Mouse (Mus musculus) yolk sac, embryonic 10.5 days (tissue): Measurements from ENCODE around the gene Adgrf1.
"Not testable (repeated sequence)": the region's sequence is repeated elsewhere in the genome, so short reads cannot be mapped to it uniquely, and the experiment has no call there.

Experiments
- DNase-seq: peaks from one replicate; pipeline ENCODE4 v3.0.0-alpha.2; 2017; ENCODE audit warnings: low spot score

Adgrf1 gene

GRCm38 (mm10) chr17:43267046-43267749 lies 2.9 kb upstream of the Adgrf1 start:
- no peak for DNase-seq

DNA sequence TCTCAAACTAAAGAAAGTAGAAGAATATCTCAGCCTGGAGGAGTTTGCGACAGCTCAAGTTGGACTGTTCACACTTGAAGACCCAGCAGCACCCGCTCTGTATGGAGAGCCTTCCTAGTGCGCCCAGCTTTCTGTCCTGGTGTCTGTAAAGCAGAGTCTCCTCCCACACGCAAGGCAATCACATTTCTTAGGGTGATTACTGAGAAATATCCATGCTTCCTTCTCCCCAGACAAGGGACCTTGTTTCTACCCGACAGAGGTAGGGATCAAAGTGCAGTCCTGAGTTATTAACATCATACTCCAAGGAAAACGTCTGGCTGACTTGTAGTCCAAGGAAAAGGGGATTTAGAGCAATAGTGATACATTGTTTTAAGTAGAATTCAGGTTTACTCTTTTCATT lies 6.1 kb downstream of the Adgrf1 start:
- DNase-seq, result no peak

DNA sequence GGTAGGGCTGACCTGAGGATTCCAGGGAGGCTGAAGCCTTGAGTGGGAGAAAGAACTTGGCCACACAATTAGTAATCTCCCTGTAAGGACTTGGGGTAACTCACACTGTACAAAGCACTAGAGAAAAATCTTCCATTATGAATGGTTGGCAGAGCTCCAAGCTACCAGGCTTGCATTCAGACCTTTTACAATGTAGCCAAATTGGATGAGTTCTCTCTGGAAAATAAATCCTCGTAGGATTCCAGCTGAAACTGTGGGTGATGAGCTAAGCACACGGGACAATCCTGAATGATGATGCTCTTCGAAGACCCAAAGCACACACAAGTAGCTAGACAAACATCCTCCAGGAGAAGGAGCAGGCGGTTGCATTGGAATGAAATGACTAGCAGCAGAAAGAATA lies 7.1 kb downstream of the Adgrf1 start:
- DNase-seq, result no peak

GRCm38 (mm10) chr17:43279671-43280070 lies 9.5 kb downstream of the Adgrf1 start:
- no peak for DNase-seq

GRCm38 (mm10) chr17:43282353-43282752 lies 12.2 kb downstream of the Adgrf1 start:
- DNase-seq, result no peak

GRCm38 (mm10) chr17:43282828-43283227 lies 12.7 kb downstream of the Adgrf1 start:
- DNase-seq, result no peak

DNA sequence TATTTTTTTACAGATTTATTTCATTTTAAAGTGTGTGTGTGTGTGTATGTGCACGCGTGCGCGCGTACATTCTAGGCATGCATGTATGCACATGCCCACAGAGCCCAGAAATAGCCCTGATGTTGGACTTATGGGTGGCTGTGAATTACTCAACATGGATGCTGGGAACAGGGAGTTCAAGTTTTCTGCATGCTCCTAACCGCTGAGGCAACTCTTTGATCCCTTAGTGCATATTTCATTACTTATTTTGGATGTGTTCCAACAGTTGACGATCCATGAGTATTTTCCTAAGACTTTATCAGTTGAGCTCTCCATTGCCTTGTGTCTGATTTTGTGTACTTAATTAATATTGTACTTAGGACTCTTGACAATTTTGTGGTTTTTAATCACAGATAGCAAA lies 29.4 kb downstream of the Adgrf1 start:
- DNase-seq, result no peak

- peak; percentile 61 for DNase-seq
Measured at GRCm38 (mm10) chr17:43325986-43326671, 56.0 kb downstream of the Adgrf1 start.

DNA sequence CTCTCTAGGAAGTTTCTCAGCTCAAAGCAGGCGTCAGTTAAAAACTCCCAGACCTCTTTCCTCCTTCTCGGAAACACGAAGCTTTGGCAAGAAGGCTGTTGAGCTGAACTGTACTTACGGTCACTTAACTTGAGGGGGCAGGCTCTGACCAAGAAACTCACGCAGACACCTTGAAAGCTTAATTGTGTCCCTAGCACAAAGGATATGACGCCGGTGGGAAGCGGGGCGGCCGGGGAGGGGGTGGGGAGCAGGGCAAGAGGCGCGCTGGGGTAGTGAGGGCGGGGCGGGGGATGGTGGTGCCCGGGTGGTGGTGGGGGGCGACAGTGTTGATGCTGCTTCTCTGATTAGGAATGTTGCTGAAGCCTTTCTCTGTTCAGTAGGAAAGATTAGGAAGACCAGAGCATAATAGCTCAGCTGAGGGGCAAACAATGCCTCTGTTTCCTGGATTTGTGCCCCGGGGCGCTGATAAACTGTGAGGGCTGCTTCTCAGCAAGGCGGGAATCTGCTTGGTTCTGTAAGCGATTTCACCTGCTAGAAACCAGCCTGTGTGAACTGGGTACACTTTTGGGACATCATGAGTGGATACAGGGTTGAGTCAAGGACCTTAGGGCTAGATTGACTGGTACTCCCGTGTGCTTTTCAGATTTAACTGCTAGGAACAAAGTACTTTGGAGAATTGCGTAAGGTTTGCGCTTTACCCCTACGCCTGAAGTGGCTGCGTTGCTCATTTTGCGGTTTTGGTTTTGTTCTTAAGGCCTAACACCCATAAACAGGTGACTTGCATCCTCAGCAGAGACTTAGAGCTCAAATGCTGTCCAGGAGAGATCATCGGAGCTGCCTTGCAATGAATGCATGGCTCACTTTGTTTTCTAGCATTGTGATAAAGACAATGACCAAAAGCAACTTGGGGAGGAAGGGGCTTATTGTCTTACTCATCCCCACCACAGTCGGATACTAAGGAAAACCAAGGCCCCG lies 56.9 kb downstream of the Adgrf1 start:
- peak; percentile 77 for DNase-seq

DNA sequence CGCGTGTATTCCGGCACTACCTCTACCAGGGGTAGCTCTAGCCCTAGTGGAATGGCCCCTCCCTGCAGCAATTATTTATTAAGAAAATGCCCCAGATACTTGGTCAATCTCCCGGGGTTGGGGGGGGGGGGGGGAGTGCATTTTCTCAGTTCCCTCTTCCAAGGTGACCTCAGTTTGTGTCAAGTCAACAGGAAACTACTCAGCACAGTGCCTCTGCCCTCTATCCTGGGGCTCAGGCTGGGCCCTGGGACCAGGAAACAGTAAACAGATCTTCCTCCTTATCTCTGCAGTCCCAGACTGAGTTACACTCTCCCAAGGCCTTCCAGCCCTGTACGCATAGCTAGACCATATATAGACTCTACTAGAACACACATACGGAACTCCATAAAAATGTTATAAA lies 57.7 kb downstream of the Adgrf1 start:
- peak; percentile 50 for DNase-seq

- no peak for DNase-seq
Measured at GRCm38 (mm10) chr17:43329216-43329615, 59.1 kb downstream of the Adgrf1 start.

DNA sequence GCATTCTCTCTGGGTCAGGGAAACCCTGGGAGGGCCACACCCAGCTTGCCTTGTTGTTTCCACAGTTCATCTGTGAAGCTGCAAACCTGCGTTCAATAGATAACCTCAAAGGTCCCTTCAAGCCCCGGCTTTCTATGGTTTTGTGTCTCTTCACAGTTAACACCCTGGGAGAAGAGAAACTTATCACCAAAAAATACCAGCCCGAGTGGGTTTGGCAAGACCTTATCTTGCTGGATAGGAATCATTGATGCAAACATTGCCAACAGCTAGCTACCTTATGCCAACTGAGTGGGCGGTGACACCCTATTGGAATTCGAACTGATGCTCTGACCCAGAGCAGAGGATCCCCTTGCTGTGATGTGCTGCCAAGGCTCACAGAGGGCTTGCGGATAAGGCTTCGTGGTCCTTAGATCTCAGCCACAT lies 59.6 kb downstream of the Adgrf1 start:
- no peak for DNase-seq

GRCm38 (mm10) chr17:43332686-43333085 lies 62.6 kb downstream of the Adgrf1 start:
- DNase-seq, result no peak

- no peak for DNase-seq
Measured at GRCm38 (mm10) chr17:43334074-43334473, 63.9 kb downstream of the Adgrf1 start.

DNA sequence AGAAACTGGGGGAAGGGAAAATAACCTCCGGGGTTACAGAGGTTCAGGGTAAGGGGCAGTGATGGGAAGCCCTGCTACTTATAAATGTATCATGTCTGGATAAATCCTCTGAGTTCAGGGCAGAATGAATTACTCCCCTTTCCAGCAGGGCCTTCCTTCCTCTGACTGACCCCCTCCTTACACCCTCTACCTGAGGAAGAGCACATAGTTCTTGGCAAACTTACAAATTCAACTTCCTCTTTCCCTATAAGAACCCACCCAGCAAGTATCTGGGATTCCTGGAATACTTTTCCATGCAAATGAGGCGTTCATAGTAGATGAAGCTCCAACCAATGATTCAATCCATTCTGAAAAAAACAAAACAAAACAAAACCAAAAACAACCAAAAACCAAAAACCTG lies 67.5 kb downstream of the Adgrf1 start:
- DNase-seq, result no peak

- no peak for DNase-seq
Measured at GRCm38 (mm10) chr17:43338279-43338678, 68.2 kb downstream of the Adgrf1 start.

GRCm38 (mm10) chr17:43346499-43346898 lies 76.4 kb downstream of the Adgrf1 start:
- DNase-seq, result not testable (repeated sequence)

- no peak for DNase-seq
Measured at GRCm38 (mm10) chr17:43357902-43358539, 87.9 kb downstream of the Adgrf1 start.

DNA sequence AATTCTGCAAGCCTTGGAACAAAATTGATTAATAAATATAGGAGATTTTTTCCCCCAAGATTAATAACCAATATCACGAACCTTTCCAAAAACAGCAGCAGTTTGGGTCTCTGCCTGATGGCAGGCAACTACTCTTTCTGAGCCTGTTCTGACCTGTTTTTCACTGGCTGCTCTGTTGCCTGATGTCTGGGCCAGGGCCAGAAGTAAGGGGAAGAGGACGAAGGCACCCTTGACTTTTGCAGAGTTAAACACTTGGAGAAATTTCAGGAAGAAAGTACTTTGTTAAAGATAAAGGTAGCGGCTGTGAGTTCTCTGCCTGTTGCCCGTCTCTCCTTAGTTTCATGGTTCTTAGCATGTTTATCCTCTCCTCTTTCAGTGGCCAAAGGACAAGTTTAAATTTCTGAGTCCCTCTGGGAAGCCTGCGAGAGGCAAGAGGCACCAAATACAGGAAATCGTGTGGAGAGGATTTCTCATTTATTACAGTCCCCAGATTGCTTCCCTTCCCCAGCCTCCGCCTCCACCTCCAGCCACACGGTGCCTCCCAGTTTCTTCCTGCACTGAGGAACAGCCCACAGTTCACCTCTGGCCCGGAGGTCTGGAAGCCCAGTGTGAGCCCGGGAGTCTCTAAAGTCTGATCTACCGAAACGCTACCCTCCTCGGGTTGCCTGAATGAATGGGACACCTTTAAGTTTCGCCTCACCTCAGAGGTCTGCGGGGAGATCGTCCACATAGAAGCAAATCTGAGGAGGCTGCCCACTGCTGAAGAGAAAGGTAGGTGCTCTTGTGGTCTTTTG lies 89.9 kb downstream of the Adgrf1 start, which contains the start of gene Adgrf5:
Gene Adgrf5 (plus strand): TSS at position 626 of the 794 bp plus-strand sequence.
- DNase-seq, result no peak

DNA sequence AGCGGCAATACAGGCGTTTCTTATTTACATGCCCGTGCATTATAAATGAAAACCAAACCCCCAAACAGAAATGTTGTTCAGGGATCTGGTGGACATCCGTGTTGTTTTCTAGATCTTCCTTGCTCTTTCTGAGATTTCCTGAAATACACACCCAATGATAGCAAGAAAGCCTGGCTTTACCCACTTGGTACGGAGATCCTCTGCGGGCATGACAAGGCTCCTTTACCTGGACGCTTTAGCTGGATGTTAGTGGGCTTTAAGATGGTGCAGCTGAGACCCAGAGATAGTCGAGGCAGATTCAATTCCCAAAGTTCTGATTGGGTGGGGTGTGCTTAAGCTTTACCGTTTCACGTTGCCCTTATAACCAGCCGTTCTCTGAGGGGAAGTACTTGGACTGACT lies 90.9 kb downstream of the Adgrf1 start:
- no peak for DNase-seq

DNA sequence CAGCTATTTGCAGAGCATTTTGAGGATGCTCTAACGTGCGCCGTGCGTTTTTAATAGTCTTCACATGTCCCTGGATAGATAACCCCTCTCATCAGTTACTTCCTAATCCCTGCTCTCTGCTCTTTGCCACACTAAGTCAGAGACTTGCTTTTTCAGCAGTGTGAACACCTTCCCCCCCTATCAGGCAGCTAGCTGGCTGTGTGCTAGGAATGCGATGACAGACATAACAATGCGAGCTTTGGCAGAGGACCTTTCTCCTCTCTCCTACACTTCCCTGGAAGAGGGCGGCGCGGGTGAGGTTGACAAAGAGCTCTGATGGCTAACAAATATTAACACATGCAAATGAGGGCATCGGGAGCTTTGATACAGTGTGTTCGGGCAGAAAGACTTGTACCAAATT lies 92.2 kb downstream of the Adgrf1 start:
- DNase-seq, result peak; percentile 50
